Mouse (Mus musculus) 3T3-L1 (cell line): ENCODE measurements around the gene Cdkn2c.
A peak's percentile ranks its signal among the peaks of the same experiment; 100 is the strongest.
"Not testable (repeated sequence)": the region's sequence is repeated elsewhere in the genome, so short reads cannot be mapped to it uniquely, and the experiment has no call there.

Experiments used
- DNase-seq: peaks from one replicate; pipeline ENCODE4 v3.0.0-alpha.2; 2015; ENCODE audit warnings: low read depth, low spot score

Cdkn2c gene

GRCm38 (mm10) chr4:109666461-109667269, at the start of gene Cdkn2c:
Cdkn2c (minus strand) TSS chr4:109667189.
- peak; percentile 85 for DNase-seq

DNA sequence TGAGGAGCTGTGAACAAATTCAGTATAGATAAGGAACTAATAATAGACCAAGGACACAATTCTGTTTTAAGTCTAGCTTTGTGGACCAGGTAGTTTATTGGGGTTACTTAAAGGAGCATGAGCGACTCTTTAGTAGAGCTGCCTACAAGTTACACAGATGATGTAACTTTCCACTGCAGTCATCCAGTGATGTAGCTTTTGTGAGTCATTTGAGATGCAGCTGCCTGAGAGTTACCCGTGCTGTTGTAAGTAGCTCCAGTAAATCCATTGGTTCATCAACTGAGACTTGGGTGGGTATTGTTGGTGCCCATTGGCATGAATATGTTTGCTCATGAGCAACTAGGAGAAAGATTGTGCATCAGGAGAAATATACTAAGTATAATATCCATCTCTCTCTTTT, 38.4 kb upstream of the Cdkn2c start:
- peak; percentile 55 for DNase-seq

GRCm38 (mm10) chr4:109703568-109703967, 36.6 kb upstream of the Cdkn2c start:
- DNase-seq: peak; percentile 84

GRCm38 (mm10) chr4:109700727-109701126, 33.7 kb upstream of the Cdkn2c start:
- not testable (repeated sequence) for DNase-seq

- DNase-seq: no peak
Measured at GRCm38 (mm10) chr4:109692674-109693073, 25.7 kb upstream of the Cdkn2c start.

- DNase-seq: no peak
Measured at GRCm38 (mm10) chr4:109683561-109683960, 16.6 kb upstream of the Cdkn2c start.

GRCm38 (mm10) chr4:109677221-109677620, 10.2 kb upstream of the Cdkn2c start:
- DNase-seq: no peak

- DNase-seq: peak; percentile 95
Measured at GRCm38 (mm10) chr4:109676218-109677215, 9.5 kb upstream of the Cdkn2c start, which contains the start of gene Faf1. Faf1 (plus strand) TSS chr4:109676588.

GRCm38 (mm10) chr4:109674097-109674496, 7.1 kb upstream of the Cdkn2c start:
- DNase-seq: no peak

DNA sequence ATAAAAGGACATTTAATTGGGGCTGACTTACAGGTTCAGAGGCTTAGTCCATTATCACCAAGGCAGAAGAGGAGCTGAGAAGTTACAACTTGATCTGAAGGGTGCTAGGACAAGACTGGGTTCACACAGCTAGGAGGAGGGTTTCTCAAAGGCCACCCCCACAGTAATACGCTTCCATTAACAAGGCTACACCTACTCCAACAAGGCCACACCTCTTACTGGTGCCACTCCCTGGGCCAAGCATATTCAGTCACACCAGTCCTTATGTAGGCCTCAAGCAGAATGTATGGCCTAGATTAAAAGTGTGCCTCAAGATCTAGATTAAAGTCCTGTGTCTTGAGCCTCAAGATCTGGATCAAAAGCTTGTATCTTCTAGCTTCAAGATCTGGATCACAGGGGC, 5.0 kb upstream of the Cdkn2c start:
- no peak for DNase-seq

- DNase-seq: peak; percentile 70
Measured at GRCm38 (mm10) chr4:109670213-109670612, 3.2 kb upstream of the Cdkn2c start.

- DNase-seq: peak; percentile 63
Measured at GRCm38 (mm10) chr4:109667518-109667917, 529 bp upstream of the Cdkn2c start.

DNA sequence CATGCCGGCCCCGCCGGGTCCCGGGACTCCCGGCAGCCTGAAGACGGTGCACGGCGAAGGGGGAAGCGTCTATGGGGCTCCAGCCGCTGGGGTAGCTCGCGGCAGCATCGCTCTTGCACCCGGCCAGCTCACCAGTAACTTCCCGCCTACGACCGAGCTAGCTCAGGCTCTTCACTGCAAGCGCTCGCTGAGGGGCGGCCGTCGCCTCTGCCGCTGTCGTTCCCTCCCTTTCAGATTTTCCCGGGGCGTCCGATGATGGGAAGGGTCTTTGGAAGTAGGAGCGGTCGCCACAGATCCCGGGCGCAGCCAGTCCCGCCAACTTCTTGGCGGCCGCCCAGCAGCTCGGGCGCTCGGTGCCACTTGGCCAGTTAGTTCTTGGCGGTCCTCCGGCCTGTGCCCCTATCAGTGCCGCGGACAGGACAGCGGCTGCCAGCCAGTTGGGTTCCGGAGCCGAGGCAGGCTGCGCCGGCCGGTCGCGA, 968 bp downstream of the Cdkn2c start:
- DNase-seq: no peak

GRCm38 (mm10) chr4:109665101-109665981, 1.6 kb downstream of the Cdkn2c start:
- DNase-seq: peak; percentile 82

- DNase-seq: no peak
Measured at GRCm38 (mm10) chr4:109664091-109664490, 2.9 kb downstream of the Cdkn2c start.

DNA sequence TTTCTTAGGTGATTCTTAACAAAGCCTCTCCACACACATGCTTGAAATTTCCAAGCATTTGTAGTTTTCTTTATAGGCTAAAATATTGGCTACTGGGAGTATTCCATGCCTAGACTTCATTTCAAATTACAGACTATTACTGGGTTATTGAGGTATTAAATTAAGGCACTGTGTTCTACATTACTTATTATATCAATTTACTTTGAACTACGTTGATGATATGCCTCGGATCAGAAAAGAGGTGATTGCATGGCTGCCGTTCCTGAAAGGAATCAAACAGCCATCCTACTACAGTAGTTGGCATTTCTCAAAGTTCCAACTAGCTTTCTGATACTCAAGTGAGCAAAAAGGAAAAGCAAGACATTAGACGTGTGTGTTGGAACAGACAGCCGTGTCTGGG, 4.7 kb downstream of the Cdkn2c start:
- no peak for DNase-seq

DNA sequence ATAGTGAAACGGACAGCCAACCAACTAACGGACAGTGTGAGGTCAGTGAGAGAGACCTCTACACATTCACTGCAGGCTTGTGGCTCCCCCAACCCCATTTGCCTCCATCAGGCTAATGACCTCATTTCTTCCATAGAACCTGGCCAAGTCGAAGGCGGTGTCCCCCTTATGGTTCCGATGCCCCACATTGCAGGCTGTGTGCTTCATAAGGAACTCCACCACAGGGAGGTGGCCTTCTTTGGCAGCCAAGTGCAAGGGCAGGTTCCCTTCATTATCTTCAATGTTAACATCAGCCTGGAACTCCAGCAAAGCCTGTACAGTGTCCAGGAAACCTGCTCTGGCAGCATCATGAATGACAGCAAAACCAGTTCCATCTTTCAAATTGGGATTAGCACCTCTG, 5.8 kb downstream of the Cdkn2c start:
- DNase-seq: no peak

DNA sequence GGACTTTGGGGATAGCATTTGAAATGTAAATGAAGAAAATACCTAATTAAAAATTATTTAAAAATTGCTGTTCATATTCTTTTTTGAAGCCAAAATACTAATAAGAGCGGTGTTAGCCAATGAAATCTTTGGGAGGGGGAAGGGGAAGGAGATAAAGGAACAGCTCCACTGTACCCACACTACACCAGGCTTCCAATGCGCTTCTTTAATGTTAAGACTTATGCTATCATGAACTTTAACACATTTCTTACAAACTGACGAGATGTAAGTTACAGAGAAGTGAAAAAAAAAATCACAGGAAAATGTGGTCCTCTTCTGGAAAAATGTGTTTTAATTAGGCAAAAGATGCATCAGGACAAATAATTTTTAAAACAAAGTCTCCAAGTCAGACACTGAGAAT, 6.4 kb downstream of the Cdkn2c start:
- no peak for DNase-seq

DNA sequence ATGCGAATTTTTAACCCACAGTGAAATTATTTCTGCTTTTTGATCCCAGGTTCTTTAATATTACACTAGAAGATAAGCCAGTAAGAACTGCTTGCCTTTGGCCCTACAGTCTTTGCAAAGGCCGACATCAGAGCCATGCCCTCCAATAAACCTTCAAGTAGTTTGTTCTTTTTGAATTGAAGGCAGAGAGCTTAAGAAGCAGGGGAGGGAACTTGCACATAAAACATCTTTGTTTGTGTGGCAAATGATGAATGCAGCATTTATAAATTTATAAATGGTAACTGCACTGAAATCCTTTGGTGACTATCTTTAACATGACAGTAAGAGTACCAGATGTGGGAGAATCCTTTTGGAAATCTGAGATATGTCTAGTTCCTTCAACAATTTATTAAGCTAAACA, 7.4 kb downstream of the Cdkn2c start:
- no peak for DNase-seq

DNA sequence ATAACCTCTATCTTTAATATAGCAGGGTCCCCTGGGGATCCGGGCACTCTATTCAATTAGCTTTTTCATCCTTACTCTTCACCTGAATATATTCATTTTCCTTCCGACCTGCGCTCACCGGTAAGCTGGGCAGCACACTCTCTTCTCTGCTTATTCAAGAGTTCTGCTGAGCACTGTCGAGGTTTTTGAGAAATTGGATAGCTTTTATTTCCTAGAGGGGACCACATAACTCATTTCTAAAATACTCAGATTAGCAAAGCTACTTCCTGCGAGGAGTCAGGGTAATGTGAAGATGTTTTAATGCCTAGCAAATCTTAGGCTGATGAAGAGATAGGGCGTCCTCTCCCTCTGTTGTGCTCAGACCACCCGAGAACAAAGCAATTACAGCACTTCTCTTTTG, 8.2 kb downstream of the Cdkn2c start:
- no peak for DNase-seq

DNA sequence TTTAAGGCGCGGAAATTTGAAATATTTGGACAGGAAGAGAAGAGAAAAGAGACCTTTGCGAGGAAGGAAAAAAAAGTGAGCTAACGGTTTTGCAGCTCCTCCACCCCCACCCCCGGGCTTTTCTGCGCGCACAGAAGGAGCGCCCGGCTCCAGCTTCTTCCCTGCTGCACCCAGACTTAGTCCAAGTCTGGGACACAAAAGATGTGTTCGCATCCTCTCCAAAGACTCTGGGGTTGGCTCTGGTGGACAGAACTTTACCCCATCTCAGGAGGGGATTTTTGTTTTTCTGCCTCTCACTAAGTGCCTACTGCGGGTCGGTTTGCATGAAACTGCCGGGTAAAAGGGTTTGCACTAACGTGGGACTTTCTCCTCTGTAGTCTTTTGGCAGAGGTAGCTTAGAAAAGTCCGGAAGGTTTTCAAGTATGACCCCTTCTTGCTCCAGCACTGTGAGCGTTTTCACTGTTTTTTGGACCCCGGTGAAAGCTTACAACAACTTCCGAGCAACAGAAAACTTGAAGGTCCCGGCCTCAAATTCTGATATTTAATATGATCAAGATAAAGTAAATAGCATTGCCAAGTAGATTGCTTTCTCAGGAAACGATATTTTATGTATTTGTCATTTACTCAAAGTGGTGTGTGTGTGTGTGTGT, 9.0 kb downstream of the Cdkn2c start:
- DNase-seq: peak; percentile 63
